Mouse (Mus musculus): ENCODE measurements around the gene Cd3eap. TPM values are rescaled to one million over a fixed set of nuclear protein-coding genes. Genes with fewer than 3 reads are reported as not detected.
A peak's percentile ranks its signal among the peaks of the same experiment; 100 is the strongest.

Gene Cd3eap
- polyA plus RNA-seq, 1 experiment: 5.3 TPM

DNA sequence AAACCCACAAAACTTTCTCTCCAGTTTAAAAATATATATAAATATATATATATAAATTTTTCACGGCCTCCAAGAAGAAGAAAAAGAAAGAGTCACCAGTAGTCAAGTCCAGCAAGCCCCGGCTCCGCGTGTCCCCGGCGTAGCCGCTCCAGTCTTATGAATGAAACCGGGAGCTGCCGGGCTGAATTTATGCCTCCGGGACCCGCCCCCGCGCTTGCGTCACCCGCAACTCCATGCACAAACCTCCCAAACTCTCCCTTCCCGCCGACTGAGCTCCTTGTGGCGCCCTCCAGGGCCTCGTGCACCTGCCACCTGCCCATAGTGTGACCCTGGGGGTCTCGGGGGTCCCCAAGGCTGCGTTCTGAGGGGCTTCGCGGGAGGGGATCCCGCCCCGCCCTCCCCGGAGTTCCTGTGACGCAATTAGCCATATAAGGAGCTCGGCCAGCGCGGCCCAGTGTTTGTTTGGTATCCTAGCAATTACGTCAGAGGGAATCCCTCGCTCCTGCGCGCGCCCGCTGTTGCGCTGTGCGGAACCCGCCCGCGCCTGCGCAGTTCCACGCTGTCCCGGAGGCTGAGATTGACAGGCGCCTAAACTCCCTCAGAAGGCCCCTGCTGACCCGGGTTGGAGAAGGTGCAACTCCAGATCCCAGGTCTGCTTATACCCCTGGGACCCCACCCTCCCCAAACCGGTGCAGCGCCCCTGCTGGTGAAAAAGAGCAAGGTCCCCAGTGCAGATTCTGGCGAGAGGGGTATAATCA lies 49.2 kb downstream of the Cd3eap start, which contains the start of gene Fosb:
TSS of gene Fosb (minus strand) at position 168 of the 758 bp plus-strand sequence.
- peak; percentile 27; the same call in 1 of the 2 replicates for TF ChIP-seq CTCF (conservative IDR thresholded peaks at IDR 0.05; ENCODE audit: insufficient read depth, insufficient read length, low read depth, low read length)
- TF ChIP-seq POLR2A (IDR thresholded peaks at IDR 0.05; ENCODE audit: low read depth, low read length): no peak
- WGBS: under 1% methylated on average over 49 of the region's 49 CpGs
- Histone ChIP-seq H3K4me3 (ENCODE audit: insufficient read depth, low read depth, low read length) (peak within 1 kb of the TSS; percentile 94), H3K36me3 (ENCODE audit: control insufficient read depth, insufficient read depth, low read length) (no peaks in the 10 kb centered on the region), H3K4me1 (ENCODE audit: control insufficient read depth, insufficient read depth, low read length) (peaks cover 4% of the 10 kb centered on the region; the same call in 1 of the 2 replicates), H3K27me3 (replicated peaks; ENCODE audit: control insufficient read depth, insufficient read depth, low read length) (no peaks in the 10 kb centered on the region), H3K27ac (ENCODE audit: insufficient read depth, low read depth, low read length) (no peak within 1 kb of the TSS; the same call in 1 of the 2 replicates)
- peak; percentile 98 for DNase-seq

DNA sequence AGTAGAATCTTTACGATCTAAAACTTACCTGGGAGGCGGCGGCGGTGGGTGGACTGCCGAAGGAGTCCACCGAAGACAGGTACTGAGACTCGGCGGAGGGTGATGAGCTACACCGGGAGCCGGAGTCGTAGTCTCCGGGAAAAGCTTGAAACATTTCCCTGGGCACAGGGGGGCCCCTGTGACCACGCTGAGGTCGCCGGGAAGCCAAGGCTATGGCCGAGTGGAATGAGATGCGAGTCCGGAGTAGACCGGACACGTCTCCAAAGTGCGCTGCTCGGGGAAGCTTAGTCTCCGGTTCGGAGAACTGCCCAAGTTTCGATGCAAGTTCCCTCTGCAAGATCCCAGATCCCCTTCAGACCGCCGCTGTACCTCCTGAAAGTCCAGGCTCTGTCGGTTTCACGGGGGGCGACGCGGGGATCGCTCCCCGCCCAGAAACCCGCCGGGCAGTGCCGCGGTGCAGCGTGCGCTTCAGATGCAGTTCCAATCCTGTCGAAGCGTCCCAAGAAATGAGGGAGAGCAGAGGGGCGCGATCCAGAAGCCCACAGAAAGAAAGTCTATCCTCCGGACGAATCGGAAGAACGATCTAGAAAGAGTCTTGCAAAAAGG lies 49.9 kb downstream of the Cd3eap start:
- Histone ChIP-seq H3K4me1 (ENCODE audit: control insufficient read depth, insufficient read depth, low read length) (peaks cover 4% of the 10 kb centered on the region; the same call in 1 of the 2 replicates), H3K4me3 (ENCODE audit: insufficient read depth, low read depth, low read length) (peak overlapping the region; percentile 56), H3K36me3 (ENCODE audit: control insufficient read depth, insufficient read depth, low read length) (no peaks in the 10 kb centered on the region), H3K27ac (ENCODE audit: insufficient read depth, low read depth, low read length) (no peak overlapping the region), H3K27me3 (replicated peaks; ENCODE audit: control insufficient read depth, insufficient read depth, low read length) (no peaks in the 10 kb centered on the region)
- TF ChIP-seq POLR2A (IDR thresholded peaks at IDR 0.05; ENCODE audit: low read depth, low read length): no peak
- WGBS: under 1% methylated on average over 48 of the region's 48 CpGs
- DNase-seq: no peak

DNA sequence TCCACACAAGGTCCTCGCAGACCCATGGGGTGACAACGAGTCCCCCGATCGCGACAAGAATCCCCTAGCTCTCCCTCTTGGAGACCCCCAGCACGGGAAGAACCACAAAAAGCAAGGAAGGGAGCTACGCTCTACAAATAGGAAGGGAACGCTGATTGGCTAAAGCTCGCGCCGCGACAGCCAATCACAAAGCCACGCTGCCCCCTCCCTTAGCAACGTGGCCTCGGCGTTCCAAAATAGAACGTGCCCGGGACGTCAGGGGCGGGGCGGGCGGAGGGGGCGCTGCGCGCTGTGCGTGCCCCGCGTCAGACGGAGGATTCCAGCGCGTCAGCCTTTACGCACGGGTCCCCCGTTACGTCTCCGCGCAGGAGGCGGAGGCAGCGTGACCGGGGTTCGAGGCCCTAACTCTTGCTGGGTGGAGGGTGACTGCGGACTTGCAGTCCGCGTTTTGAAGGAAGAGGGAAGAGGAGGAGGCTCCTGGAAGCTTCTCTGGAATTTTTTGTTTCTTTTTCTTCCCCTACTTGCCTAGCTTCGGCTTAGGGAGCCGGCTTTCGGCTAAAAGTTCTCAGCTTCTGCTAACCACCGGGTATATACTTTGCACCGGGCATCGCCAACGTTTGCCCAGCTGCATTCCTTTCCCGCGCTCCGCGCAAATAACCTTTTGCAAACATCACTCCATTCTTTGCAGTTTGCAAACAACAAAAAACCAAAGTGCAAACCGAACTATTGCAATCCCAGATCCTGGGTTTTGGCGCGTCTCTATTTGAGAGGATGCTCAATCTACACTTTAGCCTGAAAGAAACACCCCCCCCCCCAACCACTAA lies 50.6 kb downstream of the Cd3eap start:
- TF ChIP-seq CTCF (conservative IDR thresholded peaks at IDR 0.05; ENCODE audit: insufficient read depth, insufficient read length, low read depth, low read length) (no peak), POLR2A (IDR thresholded peaks at IDR 0.05; ENCODE audit: low read depth, low read length) (no peak)
- H3K27ac ChIP-seq (ENCODE audit: insufficient read depth, low read depth, low read length): peak overlapping the region; percentile 77
- peak overlapping the region; percentile 66 for H3K4me3 ChIP-seq (ENCODE audit: insufficient read depth, low read depth, low read length)
- H3K36me3 ChIP-seq (ENCODE audit: control insufficient read depth, insufficient read depth, low read length): no peaks in the 10 kb centered on the region
- H3K4me1 ChIP-seq (ENCODE audit: control insufficient read depth, insufficient read depth, low read length): peaks cover 4% of the 10 kb centered on the region; the same call in 1 of the 2 replicates
- under 1% methylated on average over 58 of the region's 58 CpGs for WGBS
- no peaks in the 10 kb centered on the region for H3K27me3 ChIP-seq (replicated peaks; ENCODE audit: control insufficient read depth, insufficient read depth, low read length)
- peak; percentile 97 for DNase-seq

DNA sequence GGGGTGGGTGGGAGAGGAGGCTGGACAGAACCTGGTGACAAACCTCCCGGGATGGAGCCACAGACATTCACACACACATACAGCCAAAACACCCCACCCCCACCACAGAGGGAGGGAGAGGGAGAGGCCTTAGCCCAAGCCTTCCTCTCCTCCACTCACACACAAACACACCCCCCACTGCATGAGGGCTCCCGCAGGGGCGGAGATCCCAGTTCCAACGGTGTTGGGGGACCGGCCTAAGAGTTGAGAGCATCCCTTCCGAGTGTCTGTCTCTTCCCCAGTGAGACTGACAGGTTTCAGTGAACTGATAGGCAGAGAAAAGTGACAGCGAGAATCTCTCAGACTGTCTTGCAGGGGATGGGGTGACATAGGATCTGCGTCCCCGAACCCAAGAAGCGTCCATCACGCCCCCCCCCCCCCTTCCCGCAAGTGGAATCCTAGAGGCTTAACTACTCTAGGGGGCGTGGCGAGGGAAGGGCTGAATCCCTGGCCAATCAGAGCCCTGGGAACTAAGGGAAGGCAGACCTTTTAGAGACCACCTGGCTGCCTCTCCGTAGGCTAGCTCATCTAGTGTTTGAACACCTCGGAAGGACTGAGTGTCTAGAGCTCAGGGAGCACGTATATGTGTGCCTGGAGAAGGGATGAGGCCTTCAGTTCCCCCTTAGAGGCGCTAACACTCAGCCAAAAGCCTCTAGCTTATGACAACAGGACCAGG lies 51.4 kb downstream of the Cd3eap start:
- peak; percentile 83 for DNase-seq
- 4% methylated on average over 18 of the region's 18 CpGs for WGBS

DNA sequence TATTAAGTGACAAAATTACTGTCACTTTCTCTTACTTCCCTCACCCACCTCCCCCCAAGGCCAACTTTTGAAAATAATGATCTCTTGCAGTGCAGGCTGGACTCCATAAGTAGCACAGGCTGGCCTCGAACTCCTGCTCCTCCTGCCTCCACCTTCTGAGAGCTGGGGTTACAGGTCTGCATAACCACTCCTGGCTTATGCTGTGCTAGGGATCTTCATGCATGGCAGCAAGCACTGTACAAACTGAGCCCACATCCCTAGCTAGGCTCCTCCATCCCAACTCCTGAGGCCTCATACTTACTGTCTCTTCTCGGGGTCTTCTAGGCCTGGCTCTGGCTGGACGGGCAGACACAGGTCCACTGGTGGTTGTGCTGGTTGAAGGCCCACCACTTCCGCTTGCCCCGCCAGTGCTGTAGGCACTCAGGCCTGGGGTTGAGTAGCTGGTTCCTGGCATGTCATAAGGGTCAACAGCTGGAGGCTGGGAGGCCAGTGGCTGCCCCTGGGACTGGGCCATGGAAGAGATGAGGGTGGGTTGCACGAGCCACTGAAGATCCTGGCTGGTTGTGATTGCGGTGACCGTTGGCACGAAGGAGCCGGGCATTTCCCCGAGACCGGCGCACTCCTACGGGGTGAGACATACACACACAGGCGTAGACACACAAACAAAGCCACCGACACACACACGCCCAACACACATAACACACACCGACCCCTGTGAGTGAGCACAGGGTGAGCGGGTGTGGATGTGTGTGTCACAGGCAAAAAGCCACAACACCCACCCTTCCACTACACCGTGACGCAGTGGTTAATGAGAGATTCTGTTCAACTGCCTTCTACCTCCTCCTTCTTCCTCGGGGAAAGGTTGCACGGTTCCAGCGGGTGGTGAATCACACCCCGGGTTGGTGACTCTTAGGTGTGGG lies 52.2 kb downstream of the Cd3eap start:
- H3K27me3 ChIP-seq (replicated peaks; ENCODE audit: control insufficient read depth, insufficient read depth, low read length): no peaks in the 10 kb centered on the region
- 74% methylated on average over 25 of the region's 25 CpGs for WGBS

More for the DNA sequence above, 51.4 kb downstream of the Cd3eap start:
- H3K4me3 ChIP-seq (ENCODE audit: insufficient read depth, low read depth, low read length): peak overlapping the region; percentile 66
- H3K36me3 ChIP-seq (ENCODE audit: control insufficient read depth, insufficient read depth, low read length): no peaks in the 10 kb centered on the region
- H3K27me3 ChIP-seq (replicated peaks; ENCODE audit: control insufficient read depth, insufficient read depth, low read length): no peaks in the 10 kb centered on the region
- peak overlapping the region; percentile 77 for H3K27ac ChIP-seq (ENCODE audit: insufficient read depth, low read depth, low read length)
- peaks cover 4% of the 10 kb centered on the region; the same call in 1 of the 2 replicates for H3K4me1 ChIP-seq (ENCODE audit: control insufficient read depth, insufficient read depth, low read length)
- no peak for TF ChIP-seq POLR2A (IDR thresholded peaks at IDR 0.05; ENCODE audit: low read depth, low read length)
- TF ChIP-seq CTCF (conservative IDR thresholded peaks at IDR 0.05; ENCODE audit: insufficient read depth, insufficient read length, low read depth, low read length): no peak

More for the DNA sequence above, 52.2 kb downstream of the Cd3eap start:
- TF ChIP-seq POLR2A (IDR thresholded peaks at IDR 0.05; ENCODE audit: low read depth, low read length) (no peak), CTCF (conservative IDR thresholded peaks at IDR 0.05; ENCODE audit: insufficient read depth, insufficient read length, low read depth, low read length) (no peak)
- Histone ChIP-seq H3K27ac (ENCODE audit: insufficient read depth, low read depth, low read length) (no peak overlapping the region), H3K4me1 (ENCODE audit: control insufficient read depth, insufficient read depth, low read length) (peaks cover 4% of the 10 kb centered on the region; the same call in 1 of the 2 replicates), H3K36me3 (ENCODE audit: control insufficient read depth, insufficient read depth, low read length) (no peaks in the 10 kb centered on the region), H3K4me3 (ENCODE audit: insufficient read depth, low read depth, low read length) (no peak overlapping the region)
- no peak for DNase-seq

Other genes with a start within 250 kb of the Cd3eap start
- gene Gm4969, start 241.1 kb downstream of the Cd3eap start, polyA plus RNA-seq (2012; rRNA removed): 0.03 and 0.04 TPM in 2 replicates
- 9.2 and 9.5 TPM in 2 replicates for gene Fbxo46, start 239.6 kb downstream of the Cd3eap start, polyA plus RNA-seq (2012; rRNA removed)
- 11.9 and 12.1 TPM in 2 replicates for gene Qpctl, start 210.2 kb downstream of the Cd3eap start, polyA plus RNA-seq (2012; rRNA removed)
- 34.8 and 42.2 TPM in 2 replicates for gene Snrpd2, start 209.8 kb downstream of the Cd3eap start, polyA plus RNA-seq (2012; rRNA removed)
- gene Gipr, start 193.4 kb downstream of the Cd3eap start, polyA plus RNA-seq (2012; rRNA removed): 0.13 and 0.20 TPM in 2 replicates
- gene Eml2, start 183.1 kb downstream of the Cd3eap start, polyA plus RNA-seq (2012; rRNA removed): 38.8 and 39.0 TPM in 2 replicates
- 10.1 and 10.8 TPM in 2 replicates for gene Gpr4, start 146.9 kb downstream of the Cd3eap start, polyA plus RNA-seq (2012; rRNA removed)
- gene Opa3, start 131.1 kb downstream of the Cd3eap start, polyA plus RNA-seq (2012; rRNA removed): 41.7 and 48.5 TPM in 2 replicates
- gene Vasp, start 87.7 kb downstream of the Cd3eap start, polyA plus RNA-seq (2012; rRNA removed): 69.5 and 71.5 TPM in 2 replicates
- not detected in 2 replicates for gene Ppm1n, start 79.4 kb downstream of the Cd3eap start, polyA plus RNA-seq (2012; rRNA removed)
- 7.6 and 19.1 TPM in 2 replicates for gene Rtn2, start 76.9 kb downstream of the Cd3eap start, polyA plus RNA-seq (2012; rRNA removed)
- gene Fosb, start 49.4 kb downstream of the Cd3eap start, polyA plus RNA-seq (2012; rRNA removed): 0.17 and 0.19 TPM in 2 replicates
- gene Ercc1, start 14.7 kb downstream of the Cd3eap start, polyA plus RNA-seq (2012; rRNA removed): 27.6 and 31.9 TPM in 2 replicates
- gene Ppp1r13l, start 266 bp upstream of the Cd3eap start, polyA plus RNA-seq (2012; rRNA removed): 5.9 and 6.8 TPM in 2 replicates
- 32.4 and 39.9 TPM in 2 replicates for gene Ercc2, start 22.5 kb upstream of the Cd3eap start, polyA plus RNA-seq (2012; rRNA removed)
- 3.7 and 5.0 TPM in 2 replicates for gene Klc3, start 44.6 kb upstream of the Cd3eap start, polyA plus RNA-seq (2012; rRNA removed)
- 2.0 and 420 TPM in 2 replicates for gene Ckm, start 45.3 kb upstream of the Cd3eap start, polyA plus RNA-seq (2012; rRNA removed)
- gene Mark4, start 99.3 kb upstream of the Cd3eap start, polyA plus RNA-seq (2012; rRNA removed): 16.1 and 18.2 TPM in 2 replicates
- gene Exoc3l2, start 103.8 kb upstream of the Cd3eap start, polyA plus RNA-seq (2012; rRNA removed): 41.6 and 46.6 TPM in 2 replicates
- 8.6 and 10.3 TPM in 2 replicates for gene Bloc1s3, start 148.9 kb upstream of the Cd3eap start, polyA plus RNA-seq (2012; rRNA removed)
- gene Trappc6a, start 148.9 kb upstream of the Cd3eap start, polyA plus RNA-seq (2012; rRNA removed): 62.3 and 74.6 TPM in 2 replicates
- gene Nkpd1, start 158.4 kb upstream of the Cd3eap start, polyA plus RNA-seq (2012; rRNA removed): 0.11 and 0.16 TPM in 2 replicates
- 87.0 and 92.0 TPM in 2 replicates for gene Ppp1r37, start 203.6 kb upstream of the Cd3eap start, polyA plus RNA-seq (2012; rRNA removed)
- 2.7 and 3.3 TPM in 2 replicates for gene Zfp296, start 217.8 kb upstream of the Cd3eap start, polyA plus RNA-seq (2012; rRNA removed)
- gene Gemin7, start 218.1 kb upstream of the Cd3eap start, polyA plus RNA-seq (2012; rRNA removed): 143 and 149 TPM in 2 replicates
- 29.0 and 54.8 TPM in 2 replicates for gene Clasrp, start 245.0 kb upstream of the Cd3eap start, polyA plus RNA-seq (2012; rRNA removed)